ENCODE assay signal across 19 mouse cellular contexts in genomic region chr1:128601307-128601706, GRCm38 (mm10). TPM values are rescaled to one million over a fixed set of nuclear protein-coding genes. Genes with fewer than 3 reads are reported as not detected.
DNase-seq lines count a peak whose midpoint lies in the region; ATAC-seq and TF ChIP-seq lines count a peak whose summit lies in the region.
"Had no signal": no experiment of that assay in that cellular context is flagged by ENCODE, and none has a peak within 500 bp of the region (broad histone marks: within the 10 kb centered on the region; RNA-seq: fewer than 3 reads in every experiment).

No protein-coding gene starts in this region.

- DNase-seq in kidney, adult 8-10 months: no peak
- DNase-seq in stomach, postnatal 0 days (ENCODE audit: low spot score): no peak
- no peak for DNase-seq in adrenal gland, adult (ENCODE audit: inconsistent age in 2 of 2, low spot score in 1 of 2)
- no peak for DNase-seq in adrenal gland, postnatal 36 days
- DNase-seq: cerebellum, adult 11-12 months; heart, postnatal 14 days; lung, postnatal 10 days; midbrain, embryonic 14.5 days; right cerebral cortex, postnatal 25 days had no signal

- no peak overlapping the region for H3K9ac ChIP-seq in kidney, embryonic 15.5 days
- no peak overlapping the region for H3K9ac ChIP-seq in stomach, postnatal 0 days (ENCODE audit: low read length)
- no peak overlapping the region for H3K9ac ChIP-seq in hindbrain, embryonic 16.5 days (ENCODE audit: low read depth, low read length)
- H3K9ac ChIP-seq: heart, embryonic 12.5 days; hindbrain, embryonic 13.5 days; limb, embryonic 15.5 days; neural tube, embryonic 15.5 days had no signal

- H3K27me3 ChIP-seq in kidney, embryonic 15.5 days: no peaks in the 10 kb centered on the region
- H3K27me3 ChIP-seq in stomach, postnatal 0 days (ENCODE audit: control insufficient read depth, insufficient read depth, low read length): no peaks in the 10 kb centered on the region
- no peaks in the 10 kb centered on the region for H3K27me3 ChIP-seq in hindbrain, embryonic 16.5 days (replicated peaks; ENCODE audit: control insufficient read depth, insufficient read depth, low read length)
- H3K27me3 ChIP-seq: limb, embryonic 15.5 days had no signal

- H3K27ac ChIP-seq in kidney, embryonic 15.5 days: no peak overlapping the region
- H3K27ac ChIP-seq in stomach, postnatal 0 days (replicated peaks): no peak overlapping the region
- H3K27ac ChIP-seq in hindbrain, embryonic 16.5 days (ENCODE audit: low read depth, low read length): no peak overlapping the region
- H3K27ac ChIP-seq: embryonic facial prominence, embryonic 10.5 days; hindbrain, embryonic 13.5 days; limb, embryonic 15.5 days; neural tube, embryonic 15.5 days had no signal

- no peaks in the 10 kb centered on the region for H3K9me3 ChIP-seq in kidney, embryonic 15.5 days (replicated peaks)
- H3K9me3 ChIP-seq in stomach, postnatal 0 days (ENCODE audit: control insufficient read depth, low read length): no peaks in the 10 kb centered on the region
- H3K9me3 ChIP-seq in hindbrain, embryonic 16.5 days (ENCODE audit: control insufficient read depth, low read length): no peaks in the 10 kb centered on the region
- H3K9me3 ChIP-seq: embryonic facial prominence, embryonic 10.5 days; heart, embryonic 12.5 days; hindbrain, embryonic 13.5 days; limb, embryonic 15.5 days; neural tube, embryonic 15.5 days had no signal

- no peak overlapping the region for H3K4me3 ChIP-seq in kidney, embryonic 15.5 days (replicated peaks)
- no peak overlapping the region for H3K4me3 ChIP-seq in stomach, postnatal 0 days (ENCODE audit: low read depth, low read length)
- H3K4me3 ChIP-seq in hindbrain, embryonic 16.5 days (ENCODE audit: low read length): no peak overlapping the region
- H3K4me3 ChIP-seq: embryonic facial prominence, embryonic 10.5 days; heart, embryonic 12.5 days; hindbrain, embryonic 13.5 days; limb, embryonic 15.5 days; myocyte; neural tube, embryonic 15.5 days had no signal

- peaks cover 22% of the 10 kb centered on the region for H3K4me1 ChIP-seq in kidney, embryonic 15.5 days
- no peaks in the 10 kb centered on the region for H3K4me1 ChIP-seq in stomach, postnatal 0 days (replicated peaks; ENCODE audit: control insufficient read depth, insufficient read depth)
- no peaks in the 10 kb centered on the region for H3K4me1 ChIP-seq in hindbrain, embryonic 16.5 days (ENCODE audit: control insufficient read depth, insufficient read depth, low read depth, low read length)
- H3K4me1 ChIP-seq: heart, embryonic 12.5 days; limb, embryonic 15.5 days; neural tube, embryonic 15.5 days had no signal

- H3K36me3 ChIP-seq in kidney, embryonic 15.5 days: no peaks in the 10 kb centered on the region
- no peaks in the 10 kb centered on the region for H3K36me3 ChIP-seq in stomach, postnatal 0 days (ENCODE audit: control insufficient read depth, insufficient read depth, low read length)
- H3K36me3 ChIP-seq in hindbrain, embryonic 16.5 days (ENCODE audit: control insufficient read depth, insufficient read depth, low read length): no peaks in the 10 kb centered on the region
- H3K36me3 ChIP-seq: embryonic facial prominence, embryonic 10.5 days; heart, embryonic 12.5 days; hindbrain, embryonic 13.5 days; limb, embryonic 15.5 days; neural tube, embryonic 15.5 days had no signal

- no peak for TF ChIP-seq CTCF in stomach, postnatal 0 days (IDR thresholded peaks at IDR 0.05; ENCODE audit: low read depth)

- ATAC-seq in kidney, embryonic 15.5 days (replicated peaks; ENCODE audit: low FRiP score): 0 out of 2 replicates have a peak, but pooled peaks have one; percentile 52
- ATAC-seq in CD4-positive, CD25-positive, alpha-beta regulatory T cell, adult 4 months: peak; percentile 48
- peak; percentile 35 for ATAC-seq in inflammation-experienced regulatory T-cells, adult 6 months
- ATAC-seq in stomach, postnatal 0 days (ENCODE audit: low FRiP score, low TSS enrichment): peak; percentile 43; the same call in 1 of the 2 replicates
- no peak for ATAC-seq in hindbrain, embryonic 16.5 days

- 63% methylated on average over 5 of the region's 5 CpGs for WGBS in kidney, embryonic 15.5 days
- WGBS in stomach, postnatal 0 days: 63% methylated on average over 5 of the region's 5 CpGs
- WGBS in hindbrain, embryonic 16.5 days: 71% methylated on average over 5 of the region's 5 CpGs

- TF ChIP-seq EP300 in stomach, postnatal 0 days (optimal IDR thresholded peaks at IDR 0.05): no peak

- H3K4me2 ChIP-seq in kidney, embryonic 15.5 days: no peak overlapping the region
- H3K4me2 ChIP-seq in stomach, postnatal 0 days (replicated peaks; ENCODE audit: low read depth): no peak overlapping the region
- no peak overlapping the region for H3K4me2 ChIP-seq in hindbrain, embryonic 16.5 days (ENCODE audit: low read length)
- H3K4me2 ChIP-seq: heart, embryonic 12.5 days; hindbrain, embryonic 13.5 days; limb, embryonic 15.5 days; neural tube, embryonic 15.5 days had no signal

RNA-seq across cellular contexts. Expression of gene Cxcr4, which starts 9.2 kb away (rescaled TPM):
- 8.8 and 9.8 TPM in 2 replicates for polyA plus RNA-seq in kidney, embryonic 15.5 days (2015; fragmentation: Nextera tagmentation; extraction: Ambion mirVana)
- 10 to 100 TPM in 1 of 2 experiments, 1 to 10 TPM in 1; 5.6 to 29.9 TPM for polyA plus RNA-seq in CD4-positive, CD25-positive, alpha-beta regulatory T cell, adult 4 months (2017; shearing (Covaris generic))
- polyA plus RNA-seq in inflammation-experienced regulatory T-cells, adult 6 months (2017; shearing (Covaris generic)): 10 to 100 TPM; 11.6 to 15.8 (median 15.7) TPM
- 1.6 and 2.0 TPM in 2 replicates for polyA plus RNA-seq in stomach, postnatal 0 days (2015; fragmentation: Nextera tagmentation; extraction: Ambion mirVana)
- 5.9 and 8.2 TPM in 2 replicates for polyA plus RNA-seq in hindbrain, embryonic 16.5 days (2015; fragmentation: Nextera tagmentation; extraction: Ambion mirVana)
- total RNA-seq in adrenal gland, postnatal 36 days (2021): 10 to 100 TPM; 15.6 to 87.6 TPM
